Mouse (Mus musculus): ENCODE results near the gene Sez6l.

The Sez6l gene

DNA sequence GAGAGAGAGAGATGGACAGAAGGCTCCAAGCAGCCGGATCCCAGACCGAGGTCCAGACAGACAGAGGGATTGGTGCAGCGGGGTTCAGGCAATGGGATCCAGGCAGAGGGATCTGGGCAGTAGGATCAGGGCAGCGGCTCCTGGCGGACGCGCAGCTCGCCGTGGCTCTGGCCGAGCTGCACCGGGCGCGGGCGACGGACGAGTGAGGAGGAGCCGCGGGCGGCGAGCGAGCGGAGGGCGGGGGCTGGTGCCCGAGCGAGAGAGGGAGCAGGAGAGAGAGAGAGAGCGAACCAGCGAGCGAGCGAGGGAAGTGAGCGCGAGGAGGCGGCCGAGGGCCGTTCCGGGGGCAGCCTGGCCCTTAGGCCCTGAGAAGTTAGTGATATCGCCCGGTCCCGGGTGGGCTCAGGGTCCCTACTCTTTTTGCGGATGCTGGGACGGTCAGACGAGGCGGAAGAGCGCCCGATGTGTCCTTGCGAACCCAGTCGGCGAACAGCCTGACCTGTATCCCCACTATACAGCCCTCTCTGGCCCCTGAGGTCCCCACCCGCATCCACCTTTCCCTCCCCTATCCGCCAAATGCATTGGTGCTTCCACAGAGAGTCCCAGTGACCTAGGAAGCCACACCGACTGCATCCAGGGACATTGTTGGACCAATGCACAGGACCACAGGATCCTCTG, at the start of gene Sez6l:
TSS of gene Sez6l (minus strand) at position 193 of the 678 bp plus-strand sequence.
- DNase-seq (ENCODE audit: low spot score in 2 of 2), result peak; percentile 71 to 83

- DNase-seq (ENCODE audit: low spot score in 2 of 2), result no peak
Observed at GRCm38 (mm10) chr5:112625555-112626160, 48.7 kb upstream of the Sez6l start.

DNA sequence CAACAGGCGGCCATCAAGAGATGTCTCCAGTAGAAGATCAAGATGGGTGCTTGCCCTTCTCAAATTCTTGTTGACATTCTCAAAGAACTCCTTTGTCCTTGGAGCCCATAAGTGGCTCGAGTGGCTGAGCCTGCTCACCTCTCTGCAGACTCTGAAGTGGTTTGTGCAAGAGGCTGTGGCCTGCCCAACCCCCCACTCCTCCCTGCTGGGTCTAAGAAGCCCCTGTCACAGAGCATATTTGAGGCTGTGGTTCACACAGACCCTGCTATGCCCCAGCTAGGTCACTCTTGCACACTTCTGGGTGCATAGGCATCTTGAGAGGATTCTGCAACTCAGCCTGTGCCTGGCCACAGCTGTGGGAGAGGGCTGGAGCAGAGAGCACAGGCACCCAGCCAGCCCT, 46.0 kb upstream of the Sez6l start:
- no peak for DNase-seq (ENCODE audit: low spot score in 2 of 2)

- no peak for DNase-seq (ENCODE audit: low spot score in 2 of 2)
Observed at GRCm38 (mm10) chr5:112620256-112620655, 43.3 kb upstream of the Sez6l start.

DNA sequence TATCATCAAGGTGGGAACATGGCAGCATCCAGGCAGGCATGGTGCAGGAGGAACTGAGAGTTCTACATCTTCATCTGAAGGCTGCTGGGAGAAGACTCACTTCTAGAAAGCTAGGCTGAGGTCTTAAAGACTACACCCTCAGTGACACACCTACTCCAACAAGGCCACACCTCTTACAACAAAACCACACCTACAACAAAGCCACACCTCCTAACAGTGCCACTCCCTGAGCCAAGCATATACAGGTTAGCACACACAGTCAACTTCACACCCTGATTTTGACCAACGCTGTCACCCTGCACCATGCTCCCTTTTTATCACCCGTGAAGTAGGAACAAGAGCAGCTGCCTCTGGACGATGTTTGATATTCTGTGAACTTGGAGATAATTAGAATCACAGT, 42.4 kb upstream of the Sez6l start:
- DNase-seq (ENCODE audit: low spot score in 2 of 2), result no peak

DNA sequence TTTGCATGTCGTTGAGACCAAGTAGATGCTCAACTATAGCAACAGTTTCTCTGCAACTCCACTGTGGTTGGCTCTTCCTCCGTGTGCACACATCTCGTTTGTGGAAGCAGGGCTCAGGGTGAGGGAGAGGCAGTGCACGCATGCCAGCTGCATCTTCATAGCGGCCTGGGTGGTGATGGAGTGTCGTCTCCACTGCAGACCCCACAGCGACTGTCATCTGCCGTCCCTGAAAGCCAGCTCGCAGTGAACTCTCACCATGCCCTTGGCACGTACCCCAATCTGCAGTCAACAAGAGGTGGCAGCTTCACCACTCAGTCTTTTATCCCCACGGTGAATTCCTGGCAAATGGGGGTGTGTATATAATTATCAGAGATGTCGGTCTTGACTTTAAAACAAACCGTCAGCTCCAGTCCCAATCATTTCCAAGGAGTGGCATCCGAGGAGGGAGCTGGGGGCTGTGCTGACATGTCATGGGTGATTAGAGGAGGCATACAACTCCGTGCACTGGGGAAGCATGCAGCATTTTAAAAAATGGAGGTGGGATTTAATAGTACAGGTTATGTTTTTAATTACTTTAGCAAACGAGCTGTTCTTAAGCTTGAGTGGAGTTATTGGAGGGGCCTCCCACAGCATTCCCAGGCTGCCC, 40.7 kb upstream of the Sez6l start:
- DNase-seq (ENCODE audit: low spot score in 2 of 2), result no peak

GRCm38 (mm10) chr5:112615946-112616617, 39.1 kb upstream of the Sez6l start:
- DNase-seq (ENCODE audit: low spot score in 2 of 2), result no peak

- DNase-seq (ENCODE audit: low spot score in 2 of 2), result no peak
Observed at GRCm38 (mm10) chr5:112607867-112608516, 31.0 kb upstream of the Sez6l start.

DNA sequence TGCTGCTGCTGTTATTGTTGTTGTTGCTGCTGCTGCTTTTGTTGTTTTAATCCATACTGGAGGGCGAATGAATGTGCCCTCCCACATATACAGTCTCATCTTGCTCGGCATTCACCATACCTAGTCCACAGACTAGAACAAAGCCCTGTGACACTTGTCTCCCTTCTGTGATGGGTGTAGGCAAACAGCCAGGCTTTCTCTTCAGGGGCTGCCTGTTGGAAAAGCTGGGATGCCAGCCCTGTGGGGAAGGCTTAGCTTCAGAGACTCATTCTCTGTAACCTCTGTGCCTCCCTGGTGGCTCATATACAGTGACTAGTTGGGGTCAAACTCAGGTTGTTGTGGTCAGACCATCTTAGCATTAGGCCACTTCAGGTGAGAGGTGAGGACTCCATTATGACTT, 30.1 kb upstream of the Sez6l start:
- DNase-seq (ENCODE audit: low spot score in 2 of 2), result no peak

DNA sequence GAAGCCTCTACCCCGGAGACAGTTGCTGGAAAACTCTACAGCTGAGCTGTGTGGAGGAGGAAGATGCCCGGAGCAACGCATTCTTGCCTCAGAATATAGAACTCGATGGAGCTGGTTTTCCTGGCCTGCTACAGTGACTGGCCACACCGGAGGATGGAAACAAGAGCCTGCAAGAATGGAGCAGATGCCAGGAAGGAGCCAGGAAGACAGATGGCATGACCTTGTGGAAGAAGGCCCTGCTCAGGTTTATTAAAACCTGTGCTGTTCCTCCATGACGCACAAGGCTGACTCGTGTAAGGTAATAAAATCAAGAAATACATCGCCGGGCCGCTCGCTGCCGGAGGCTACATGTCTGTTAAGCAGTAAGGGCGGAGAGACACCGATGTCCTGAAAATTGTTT, 28.4 kb upstream of the Sez6l start:
- DNase-seq (ENCODE audit: low spot score in 2 of 2), result no peak

- no peak for DNase-seq (ENCODE audit: low spot score in 2 of 2)
Observed at GRCm38 (mm10) chr5:112604251-112604650, 27.3 kb upstream of the Sez6l start.

GRCm38 (mm10) chr5:112603594-112603993, 26.6 kb upstream of the Sez6l start:
- no peak for DNase-seq (ENCODE audit: low spot score in 2 of 2)

DNA sequence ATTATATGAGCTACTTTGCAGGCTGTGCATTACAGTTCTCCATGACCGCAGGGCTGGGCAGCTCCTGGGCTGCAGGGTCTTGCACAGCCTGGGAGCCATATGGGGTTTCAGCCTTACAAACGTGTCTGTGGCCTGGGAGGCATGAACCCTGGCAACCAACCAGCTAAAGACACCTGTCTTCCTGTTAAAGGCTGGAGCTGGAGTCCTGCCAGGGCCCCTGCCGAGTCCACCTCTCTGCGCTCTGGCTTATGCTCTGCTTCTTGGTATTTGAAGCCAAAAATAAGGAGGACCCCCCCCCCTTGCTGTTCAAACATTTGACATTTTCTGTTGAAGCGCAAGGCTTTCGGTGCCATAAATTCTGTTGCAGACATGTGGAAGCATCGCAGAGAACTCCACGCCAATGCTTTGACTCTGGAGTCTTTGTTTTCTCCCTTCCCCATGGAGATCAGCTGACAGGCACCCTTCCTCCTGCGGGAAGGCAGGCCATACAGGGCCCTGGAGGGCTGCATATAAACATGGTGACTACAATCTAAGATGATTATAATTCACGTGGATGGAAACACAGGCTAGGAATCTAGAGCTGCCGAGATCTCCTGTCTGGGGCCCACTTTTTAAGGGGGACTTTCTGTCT, 23.4 kb upstream of the Sez6l start:
- no peak for DNase-seq (ENCODE audit: low spot score in 2 of 2)

- DNase-seq (ENCODE audit: low spot score in 2 of 2), result no peak
Observed at GRCm38 (mm10) chr5:112599538-112600308, 22.7 kb upstream of the Sez6l start.

GRCm38 (mm10) chr5:112597876-112598275, 20.9 kb upstream of the Sez6l start:
- DNase-seq (ENCODE audit: low spot score in 2 of 2), result peak; percentile 63 to 69

DNA sequence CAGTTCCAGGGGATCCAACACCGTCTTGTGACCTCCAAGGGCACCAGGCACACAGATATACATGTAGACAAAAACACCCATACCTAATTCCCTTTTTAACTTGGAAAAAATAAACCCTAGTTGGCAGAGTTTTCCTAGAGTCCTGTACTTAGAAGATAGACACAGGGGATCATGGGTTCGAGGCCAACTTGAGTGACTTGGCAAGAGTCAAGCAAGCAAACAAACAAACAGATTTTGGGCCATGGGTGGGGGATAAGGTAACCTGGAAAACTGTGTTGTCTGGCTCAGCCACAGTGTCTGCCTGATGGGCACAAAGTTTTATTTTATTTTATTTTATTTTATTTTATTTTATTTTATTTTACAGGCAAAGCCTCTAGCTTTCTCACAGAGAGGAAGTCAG, 20.3 kb upstream of the Sez6l start:
- no peak for DNase-seq (ENCODE audit: low spot score in 2 of 2)

GRCm38 (mm10) chr5:112596729-112597128, 19.7 kb upstream of the Sez6l start:
- DNase-seq (ENCODE audit: low spot score in 2 of 2), result no peak

- no peak for DNase-seq (ENCODE audit: low spot score in 2 of 2)
Observed at GRCm38 (mm10) chr5:112595701-112596632, 19.0 kb upstream of the Sez6l start.

- no peak for DNase-seq (ENCODE audit: low spot score in 2 of 2)
Observed at GRCm38 (mm10) chr5:112591706-112592105, 14.7 kb upstream of the Sez6l start.

DNA sequence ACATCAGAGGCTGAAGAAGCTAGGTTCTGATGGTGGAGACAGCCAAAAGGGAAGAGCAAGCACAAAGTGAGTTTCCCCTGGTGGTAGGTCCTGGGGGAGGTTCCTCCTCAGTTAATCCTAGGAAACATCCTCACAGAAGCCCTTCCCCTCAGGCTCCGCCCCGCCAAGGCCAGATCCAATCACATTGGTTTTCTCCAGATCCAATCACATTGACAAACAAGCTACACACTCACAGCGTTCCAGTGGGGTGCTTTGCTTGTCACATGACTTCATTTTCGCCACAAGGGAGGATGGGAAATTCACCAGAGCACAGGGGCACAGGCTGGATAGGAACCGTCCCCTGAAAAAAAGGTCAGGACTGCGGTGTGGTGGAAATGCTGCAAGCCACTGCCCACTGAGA, 9.1 kb upstream of the Sez6l start:
- no peak for DNase-seq (ENCODE audit: low spot score in 2 of 2)
